Mouse (Mus musculus) midbrain, embryonic 11.5 days (tissue): ENCODE results near the gene Bod1l. TPM values are rescaled to one million over a fixed set of nuclear protein-coding genes. Genes with fewer than 3 reads are reported as not detected.

ENCODE experiments used
- ATAC-seq: fragments of 200-750 bp; cut with Nextera tagmentation; 2 replicates; pipeline ENCODE4 v1.8.0; 2017; ENCODE audit warnings: moderate TSS enrichment, moderate library complexity; ENCODE audit not compliant: low FRiP score
- DNase-seq: peaks from one replicate; pipeline ENCODE4 v3.0.0; 2015; ENCODE audit warnings: low spot score; ENCODE audit errors: missing footprints
- H3K27ac ChIP-seq: fragments of 300-500 bp; sonication (generic); 2 replicates; pipeline ENCODE4 v1.5.1; 2014; ENCODE audit warnings: low read depth, low read length
- H3K27me3 ChIP-seq: fragments of 300-500 bp; sonication (generic); 2 replicates; pipeline ENCODE4 v1.6.1; 2014; ENCODE audit warnings: mild to moderate bottlenecking, low read length, moderate library complexity, mixed read lengths; ENCODE audit not compliant: control insufficient read depth, insufficient read depth
- H3K36me3 ChIP-seq: fragments of 300-500 bp; sonication (generic); 2 replicates; pipeline ENCODE4 v1.6.1; 2014; ENCODE audit warnings: mild to moderate bottlenecking, low read length, moderate library complexity, mixed read lengths; ENCODE audit not compliant: control insufficient read depth, insufficient read depth
- H3K4me1 ChIP-seq: fragments of 300-500 bp; sonication (generic); 2 replicates; pipeline ENCODE4 v1.6.1; 2014; ENCODE audit warnings: low read length; ENCODE audit not compliant: control insufficient read depth, insufficient read depth
- H3K4me2 ChIP-seq: fragments of 300-500 bp; sonication (generic); 2 replicates; pipeline ENCODE4 v1.6.1; 2014; ENCODE audit warnings: mild to moderate bottlenecking, moderate library complexity
- H3K4me3 ChIP-seq: fragments of 300-500 bp; sonication (generic); 2 replicates; pipeline ENCODE4 v1.5.1; 2014; ENCODE audit warnings: low read depth, low read length
- H3K9ac ChIP-seq: fragments of 300-500 bp; sonication (generic); 2 replicates; pipeline ENCODE4 v1.6.1; 2014; ENCODE audit warnings: low read length
- H3K9me3 ChIP-seq: fragments of 300-500 bp; sonication (generic); 2 replicates; pipeline ENCODE4 v1.6.1; 2016; ENCODE audit warnings: low read length; ENCODE audit not compliant: control insufficient read depth
- WGBS: fragments of 180-500 bp; shearing (Covaris S2); extraction: QIAGEN DNeasy Blood & Tissue Kit; methylation state at CpG from one replicate; pipeline ENCODE4 v1.1.7; 2014; 5-methylcytosine and 5-hydroxymethylcytosine counted together
- polyA plus RNA-seq: library from polyadenylated mRNA; unstranded; fragments of >200 nt; fragmentation: Nextera tagmentation; extraction: Ambion mirVana; gene quantifications from 2 replicates; pipeline ENCODE4 v1.2.1, GENCODE M21; 2014

Gene Bod1l
- polyA plus RNA-seq, 1 experiment from 2014 or later: 24.5 TPM

- DNase-seq (no peak), ATAC-seq (no peak)
- Histone ChIP-seq H3K27ac (no peak overlapping the region), H3K9ac (no peak overlapping the region), H3K27me3 (no peaks in the 10 kb centered on the region), H3K36me3 (no peaks in the 10 kb centered on the region), H3K4me1 (peaks cover 13% of the 10 kb centered on the region), H3K4me2 (no peak overlapping the region), H3K9me3 (no peaks in the 10 kb centered on the region), H3K4me3 (no peak overlapping the region)
- WGBS: 55% methylated on average over 2 of the region's 2 CpGs
These were observed 1.4 kb upstream of the Bod1l start for GRCm38 (mm10) chr5:41845558-41845937.

- peak overlapping the region; percentile 20; the same call in 1 of the 2 replicates for H3K4me3 ChIP-seq
- ATAC-seq: peak; percentile 36
- 23% methylated on average over 16 of the region's 16 CpGs for WGBS
- H3K36me3 ChIP-seq: no peaks in the 10 kb centered on the region
- H3K4me2 ChIP-seq: peak overlapping the region; percentile 82
- peak overlapping the region; percentile 27; the same call in 1 of the 2 replicates for H3K9ac ChIP-seq
- peaks cover 13% of the 10 kb centered on the region for H3K4me1 ChIP-seq
- peak; percentile 94 for DNase-seq
- H3K27ac ChIP-seq: no peak overlapping the region
- no peaks in the 10 kb centered on the region for H3K27me3 ChIP-seq
- no peaks in the 10 kb centered on the region for H3K9me3 ChIP-seq
These were observed 874 bp upstream of the Bod1l start for GRCm38 (mm10) chr5:41844820-41845557.

- Histone ChIP-seq H3K4me2 (peak overlapping the region; percentile 82), H3K27ac (no peak overlapping the region; the same call in 1 of the 2 replicates), H3K27me3 (no peaks in the 10 kb centered on the region), H3K9ac (peak overlapping the region; percentile 95), H3K4me1 (peaks cover 13% of the 10 kb centered on the region), H3K36me3 (no peaks in the 10 kb centered on the region), H3K4me3 (peak overlapping the region; percentile 99), H3K9me3 (no peaks in the 10 kb centered on the region)
- under 1% methylated on average over 36 of the region's 46 CpGs for WGBS
- DNase-seq (peak; percentile 92), ATAC-seq (no peak; the same call in 1 of the 2 replicates)
These were observed 532 bp downstream of the Bod1l start for GRCm38 (mm10) chr5:41843419-41844146.

- DNase-seq: no peak
- WGBS: 64% methylated on average over 5 of the region's 5 CpGs
- no peak for ATAC-seq
- H3K27ac ChIP-seq: no peak overlapping the region
- H3K4me2 ChIP-seq: peak overlapping the region; percentile 82
- peaks cover 13% of the 10 kb centered on the region for H3K4me1 ChIP-seq
- H3K36me3 ChIP-seq: no peaks in the 10 kb centered on the region
- H3K4me3 ChIP-seq: no peak overlapping the region
- H3K9ac ChIP-seq: no peak overlapping the region
- H3K27me3 ChIP-seq: no peaks in the 10 kb centered on the region
- H3K9me3 ChIP-seq: no peaks in the 10 kb centered on the region
These were observed 1.4 kb downstream of the Bod1l start for GRCm38 (mm10) chr5:41842681-41843080.

- Histone ChIP-seq H3K27me3 (no peaks in the 10 kb centered on the region), H3K9ac (no peak overlapping the region), H3K4me2 (no peak overlapping the region), H3K9me3 (no peaks in the 10 kb centered on the region), H3K4me3 (no peak overlapping the region), H3K36me3 (no peaks in the 10 kb centered on the region), H3K27ac (no peak overlapping the region), H3K4me1 (peaks cover 13% of the 10 kb centered on the region)
- WGBS: 93% methylated on average over 4 of the region's 5 CpGs
- ATAC-seq: no peak
- DNase-seq: no peak
These were observed 2.4 kb downstream of the Bod1l start for GRCm38 (mm10) chr5:41841735-41842134.

- Histone ChIP-seq H3K36me3 (peaks cover 5% of the 10 kb centered on the region; the same call in 1 of the 2 replicates), H3K9me3 (no peaks in the 10 kb centered on the region), H3K4me3 (no peak overlapping the region), H3K27me3 (no peaks in the 10 kb centered on the region), H3K9ac (no peak overlapping the region), H3K4me1 (no peaks in the 10 kb centered on the region), H3K27ac (no peak overlapping the region), H3K4me2 (no peak overlapping the region)
- DNase-seq (no peak), ATAC-seq (no peak)
- 92% methylated on average over 2 of the region's 2 CpGs for WGBS
These were observed 14.0 kb downstream of the Bod1l start for GRCm38 (mm10) chr5:41830100-41830499.

GRCm38 (mm10) chr5:41821158-41821557, 23.0 kb downstream of the Bod1l start:
- 92% methylated on average over 9 of the region's 9 CpGs for WGBS
- Histone ChIP-seq H3K36me3 (peaks cover 28% of the 10 kb centered on the region), H3K9ac (no peak overlapping the region), H3K9me3 (no peaks in the 10 kb centered on the region), H3K4me3 (no peak overlapping the region), H3K27ac (no peak overlapping the region), H3K27me3 (no peaks in the 10 kb centered on the region), H3K4me2 (no peak overlapping the region), H3K4me1 (no peaks in the 10 kb centered on the region)
- DNase-seq: no peak
- ATAC-seq: no peak

- Histone ChIP-seq H3K4me1 (no peaks in the 10 kb centered on the region), H3K9ac (no peak overlapping the region), H3K9me3 (no peaks in the 10 kb centered on the region), H3K4me2 (no peak overlapping the region), H3K36me3 (peaks cover 29% of the 10 kb centered on the region), H3K27ac (no peak overlapping the region), H3K27me3 (no peaks in the 10 kb centered on the region), H3K4me3 (no peak overlapping the region)
- 94% methylated on average over 3 of the region's 3 CpGs for WGBS
- no peak for DNase-seq
- ATAC-seq: no peak
These were observed 23.6 kb downstream of the Bod1l start for GRCm38 (mm10) chr5:41820530-41820929.

GRCm38 (mm10) chr5:41812516-41812915, 31.6 kb downstream of the Bod1l start:
- H3K9me3 ChIP-seq: no peaks in the 10 kb centered on the region
- DNase-seq (no peak), ATAC-seq (no peak)
- H3K9ac ChIP-seq: no peak overlapping the region
- WGBS: 87% methylated on average over 6 of the region's 6 CpGs
- no peak overlapping the region for H3K4me2 ChIP-seq
- H3K4me1 ChIP-seq: no peaks in the 10 kb centered on the region
- no peak overlapping the region for H3K4me3 ChIP-seq
- H3K27ac ChIP-seq: no peak overlapping the region
- peaks cover 11% of the 10 kb centered on the region for H3K36me3 ChIP-seq
- no peaks in the 10 kb centered on the region for H3K27me3 ChIP-seq
